Mouse (Mus musculus) spleen, postnatal 36 days (tissue): Measurements from ENCODE around the gene Il9r.

Source experiments
- DNase-seq, 2 experiments: peaks; one replicate each; pipeline ENCODE4 v3.0.0; 2022; ENCODE audit warnings: low spot score in 2 of 2, mixed read lengths in 1 of 2

The Il9r gene

GRCm38 (mm10) chr11:32199230-32199629 lies 849 bp downstream of the Il9r start:
- DNase-seq: peak in 1 of 2 experiments; percentile 37

GRCm38 (mm10) chr11:32198256-32198955 lies 1.7 kb downstream of the Il9r start:
- DNase-seq: no peak

- no peak for DNase-seq
Observed at GRCm38 (mm10) chr11:32197766-32198165, 2.3 kb downstream of the Il9r start.

GRCm38 (mm10) chr11:32196727-32197126 lies 3.4 kb downstream of the Il9r start:
- DNase-seq: no peak

GRCm38 (mm10) chr11:32195867-32196540 lies 4.1 kb downstream of the Il9r start:
- DNase-seq: peak in 1 of 2 experiments; percentile 32

GRCm38 (mm10) chr11:32194626-32195025 lies 5.5 kb downstream of the Il9r start:
- no peak for DNase-seq

- no peak for DNase-seq
Observed at GRCm38 (mm10) chr11:32194086-32194485, 6.0 kb downstream of the Il9r start.

- no peak for DNase-seq
Observed at GRCm38 (mm10) chr11:32193156-32193555, 6.9 kb downstream of the Il9r start.

- DNase-seq: no peak
Observed at GRCm38 (mm10) chr11:32190603-32191110, 9.4 kb downstream of the Il9r start.

GRCm38 (mm10) chr11:32190119-32190518 lies 10.0 kb downstream of the Il9r start:
- DNase-seq: no peak

- no peak for DNase-seq
Observed at GRCm38 (mm10) chr11:32189434-32189833, 10.6 kb downstream of the Il9r start.

GRCm38 (mm10) chr11:32188881-32189280 lies 11.2 kb downstream of the Il9r start:
- no peak for DNase-seq

GRCm38 (mm10) chr11:32187256-32187655 lies 12.8 kb downstream of the Il9r start:
- no peak for DNase-seq

- DNase-seq: no peak
Observed at GRCm38 (mm10) chr11:32186031-32186430, 14.0 kb downstream of the Il9r start.

- no peak for DNase-seq
Observed at GRCm38 (mm10) chr11:32184469-32184868, 15.6 kb downstream of the Il9r start.

GRCm38 (mm10) chr11:32181973-32182868 lies 17.9 kb downstream of the Il9r start:
- peak; percentile 38 to 49 for DNase-seq

- no peak for DNase-seq
Observed at GRCm38 (mm10) chr11:32181246-32181645, 18.8 kb downstream of the Il9r start.

- no peak for DNase-seq
Observed at GRCm38 (mm10) chr11:32178506-32178905, 21.6 kb downstream of the Il9r start.

- no peak for DNase-seq
Observed at GRCm38 (mm10) chr11:32166683-32167082, 33.4 kb downstream of the Il9r start.

- DNase-seq: peak; percentile 40 to 50
Observed at GRCm38 (mm10) chr11:32161922-32162804, 37.9 kb downstream of the Il9r start.

- DNase-seq: no peak
Observed at GRCm38 (mm10) chr11:32161500-32161899, 38.6 kb downstream of the Il9r start.
